Mouse (Mus musculus): ENCODE measurements around the gene Tpst1. TPM values are rescaled to one million over a fixed set of nuclear protein-coding genes. Genes with fewer than 3 reads are reported as not detected.

Tpst1 gene
- total RNA-seq, 2 experiments from 2014 or later = 34.3 to 34.6 TPM

DNA sequence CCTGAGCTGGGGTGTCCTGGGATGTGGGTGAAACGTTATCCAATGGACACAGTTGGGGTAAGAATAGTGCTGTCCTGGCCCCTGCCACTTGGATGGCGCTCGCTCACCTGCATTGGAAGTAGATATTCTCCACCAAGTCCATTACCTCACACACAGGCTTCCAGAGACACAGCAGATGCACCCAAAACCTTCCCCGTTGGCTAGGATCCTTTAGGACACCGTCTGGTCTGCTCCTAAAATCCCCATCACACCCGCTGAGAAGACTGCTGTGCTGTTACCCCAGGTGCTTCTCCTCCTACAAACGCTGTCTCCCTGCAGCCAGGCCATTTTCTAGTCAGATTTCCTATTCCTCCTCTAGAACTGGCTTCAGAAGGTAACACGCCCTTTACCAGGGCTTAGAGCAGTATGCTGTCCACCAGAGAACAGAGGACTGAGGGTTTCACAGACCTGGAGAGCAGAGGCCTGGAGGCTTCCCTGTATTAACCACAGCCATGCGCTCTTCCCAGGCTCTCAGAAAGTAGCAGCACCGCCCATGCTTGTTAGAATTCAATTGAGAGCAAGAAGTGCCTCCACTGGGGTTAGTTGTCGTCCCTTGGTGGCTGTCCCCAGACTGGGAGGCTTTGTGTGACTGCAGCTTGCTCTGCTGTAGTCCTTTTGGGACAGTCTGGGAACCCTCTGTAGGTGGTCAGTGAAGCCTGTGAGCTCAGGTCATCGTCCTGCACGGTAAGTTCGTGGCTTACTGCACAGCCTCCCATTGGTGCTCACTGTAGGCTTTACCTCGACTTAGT lies 21.9 kb upstream of the Tpst1 start:
- DNase-seq (ENCODE audit: low spot score in 2 of 2) = no peak

DNA sequence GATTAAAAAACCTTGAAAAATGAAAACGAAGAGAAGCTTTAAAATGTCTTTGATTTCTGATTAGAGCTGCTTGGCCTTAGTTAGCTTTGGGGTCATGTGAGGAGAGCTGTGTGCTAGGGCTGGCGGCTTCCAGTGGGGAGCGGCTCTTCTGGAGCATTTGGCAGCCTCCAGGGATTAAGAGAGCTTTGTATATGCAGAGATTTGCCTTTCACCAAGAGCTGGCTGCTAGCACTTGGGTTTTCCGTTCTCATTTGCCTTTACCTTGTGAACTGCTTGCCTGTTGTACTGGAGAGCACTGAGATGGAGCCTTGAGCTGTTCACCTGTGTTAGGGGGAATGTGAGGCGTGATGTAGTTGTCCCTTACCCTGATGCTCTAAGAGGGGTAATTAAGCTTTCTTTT lies 20.6 kb upstream of the Tpst1 start:
- no peak for DNase-seq (ENCODE audit: low spot score in 2 of 2)

DNA sequence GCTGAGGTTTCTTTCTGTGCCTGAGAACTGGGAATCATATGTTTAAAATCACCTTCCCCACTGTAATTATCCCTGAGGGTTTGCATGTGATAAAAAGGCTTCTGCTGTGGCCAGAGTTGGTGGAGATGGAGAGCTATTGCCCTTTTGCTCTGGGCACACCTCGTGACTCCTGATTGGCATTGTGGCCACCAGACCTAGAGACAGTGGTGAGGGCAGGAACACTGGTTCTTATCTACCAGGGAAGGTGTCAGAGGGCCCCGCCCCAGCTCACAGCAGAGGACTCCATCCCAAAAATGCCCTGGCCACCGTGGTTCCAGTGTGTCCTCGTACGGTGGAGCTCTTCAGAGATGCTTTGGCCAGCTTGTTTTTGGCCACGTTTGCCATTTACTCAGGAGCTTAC lies 20.2 kb upstream of the Tpst1 start:
- no peak for DNase-seq (ENCODE audit: low spot score in 2 of 2)

GRCm38 (mm10) chr5:130055688-130056087 lies 17.4 kb upstream of the Tpst1 start:
- DNase-seq (ENCODE audit: low spot score in 2 of 2) = no peak

- no peak for DNase-seq (ENCODE audit: low spot score in 2 of 2)
These were observed 16.8 kb upstream of the Tpst1 start for GRCm38 (mm10) chr5:130056303-130056702.

DNA sequence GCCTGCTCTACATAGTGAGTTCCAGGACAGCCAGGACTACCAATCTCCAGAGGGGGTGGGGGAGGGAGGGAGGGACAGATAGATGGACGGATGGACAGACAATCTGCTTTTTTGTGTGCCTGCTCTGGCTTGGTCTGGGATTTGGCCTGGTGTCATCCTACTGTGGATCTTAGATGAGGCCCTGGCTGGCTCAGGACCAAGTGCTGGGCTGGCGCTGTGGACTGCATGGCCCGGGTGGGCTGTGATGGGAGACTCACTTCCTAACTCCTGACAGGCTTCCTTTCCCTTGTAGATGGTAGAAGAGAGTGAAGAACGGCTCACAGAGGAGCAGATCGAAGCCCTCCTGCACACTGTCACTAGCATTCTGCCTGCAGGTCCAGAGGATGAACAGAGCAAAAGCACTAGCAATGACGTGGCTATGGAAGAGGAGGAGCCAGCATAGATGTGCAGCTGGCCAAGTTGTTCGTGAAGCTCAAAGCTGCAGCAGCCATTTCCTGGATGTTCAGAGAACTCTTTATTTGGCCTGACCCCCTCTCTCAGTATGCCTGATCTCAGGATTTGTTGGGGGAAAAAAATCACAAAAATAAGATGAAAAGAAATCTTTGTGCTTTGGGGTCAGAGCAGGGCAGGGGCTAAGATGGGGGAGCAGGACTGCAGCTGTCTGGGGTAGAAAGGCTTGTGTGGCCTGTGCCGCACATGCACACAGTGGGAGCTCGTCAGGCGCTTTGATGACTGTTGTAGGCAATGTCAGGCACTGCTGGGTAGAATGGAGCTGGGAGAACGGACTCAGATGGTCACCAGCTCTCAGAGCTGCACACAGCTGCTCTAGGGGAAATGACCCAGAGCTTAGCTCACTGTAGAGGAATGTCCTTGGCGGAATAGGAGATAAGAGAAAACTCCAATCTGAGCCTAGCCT lies 13.5 kb upstream of the Tpst1 start:
- no peak for DNase-seq (ENCODE audit: low spot score in 2 of 2)

DNA sequence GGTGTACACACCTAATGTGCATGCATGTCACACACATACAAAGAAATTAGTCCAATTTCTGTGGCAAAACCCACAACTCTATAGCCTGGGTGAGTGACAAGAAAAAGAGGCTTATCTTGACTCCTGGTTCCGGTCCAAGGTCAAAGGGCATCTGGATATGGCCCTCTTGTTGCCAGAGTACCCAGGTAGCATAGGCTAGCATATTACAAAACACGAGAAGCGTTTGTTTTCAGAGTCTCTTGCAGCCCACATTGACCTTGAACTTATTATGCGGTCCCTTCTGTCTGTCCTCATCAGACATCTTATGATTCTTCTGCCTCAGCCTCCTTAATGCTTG lies 12.8 kb upstream of the Tpst1 start:
- DNase-seq (ENCODE audit: low spot score in 2 of 2) = no peak

DNA sequence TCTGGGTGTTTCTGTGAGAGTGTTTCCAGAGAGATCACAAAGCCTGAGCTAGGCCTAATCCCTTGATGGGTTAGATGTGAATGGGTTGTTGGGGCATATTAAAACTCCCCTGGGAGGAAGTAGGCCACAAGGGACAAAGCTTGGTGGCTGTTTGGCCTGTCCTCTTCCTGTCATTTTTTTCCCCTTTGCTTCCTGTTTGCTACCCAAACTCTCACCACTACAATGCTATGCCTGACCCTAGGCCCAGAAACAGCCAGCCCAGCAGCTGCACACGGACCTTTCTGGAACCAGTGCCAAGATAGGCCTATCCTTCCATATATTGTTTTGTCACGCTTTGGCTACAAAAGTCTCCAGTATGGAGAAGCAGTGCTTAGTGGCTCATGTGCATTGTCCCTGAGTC lies 11.0 kb upstream of the Tpst1 start:
- DNase-seq (ENCODE audit: low spot score in 2 of 2) = no peak

- no peak for DNase-seq (ENCODE audit: low spot score in 2 of 2)
These were observed 9.4 kb upstream of the Tpst1 start for GRCm38 (mm10) chr5:130063760-130064159.

GRCm38 (mm10) chr5:130065579-130065978 lies 7.5 kb upstream of the Tpst1 start:
- no peak for DNase-seq (ENCODE audit: low spot score in 2 of 2)

- no peak for DNase-seq (ENCODE audit: low spot score in 2 of 2)
These were observed 5.3 kb upstream of the Tpst1 start for GRCm38 (mm10) chr5:130067841-130068264.

DNA sequence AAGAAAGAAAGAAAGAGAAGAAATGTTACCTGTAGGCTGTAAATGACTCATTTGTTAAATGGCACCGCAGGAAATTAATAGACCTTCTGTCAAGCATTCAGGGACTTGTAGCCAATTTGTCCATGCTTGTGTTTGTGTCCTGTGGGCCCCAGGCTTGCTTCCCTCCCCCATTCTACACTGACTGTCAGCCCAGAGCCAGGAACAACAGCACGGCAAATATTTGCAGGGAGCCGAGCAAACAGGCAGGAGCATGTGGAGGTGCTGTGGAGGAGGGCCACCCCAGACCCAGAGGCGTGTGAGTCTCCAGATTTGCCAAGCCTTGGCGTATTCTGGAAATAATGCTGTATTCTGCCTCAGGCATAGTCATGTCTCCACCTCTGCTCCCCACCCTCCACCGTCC lies 1.4 kb downstream of the Tpst1 start:
- no peak for DNase-seq (ENCODE audit: low spot score in 2 of 2)

- no peak for DNase-seq (ENCODE audit: low spot score in 2 of 2)
These were observed 3.3 kb downstream of the Tpst1 start for GRCm38 (mm10) chr5:130076396-130076795.

DNA sequence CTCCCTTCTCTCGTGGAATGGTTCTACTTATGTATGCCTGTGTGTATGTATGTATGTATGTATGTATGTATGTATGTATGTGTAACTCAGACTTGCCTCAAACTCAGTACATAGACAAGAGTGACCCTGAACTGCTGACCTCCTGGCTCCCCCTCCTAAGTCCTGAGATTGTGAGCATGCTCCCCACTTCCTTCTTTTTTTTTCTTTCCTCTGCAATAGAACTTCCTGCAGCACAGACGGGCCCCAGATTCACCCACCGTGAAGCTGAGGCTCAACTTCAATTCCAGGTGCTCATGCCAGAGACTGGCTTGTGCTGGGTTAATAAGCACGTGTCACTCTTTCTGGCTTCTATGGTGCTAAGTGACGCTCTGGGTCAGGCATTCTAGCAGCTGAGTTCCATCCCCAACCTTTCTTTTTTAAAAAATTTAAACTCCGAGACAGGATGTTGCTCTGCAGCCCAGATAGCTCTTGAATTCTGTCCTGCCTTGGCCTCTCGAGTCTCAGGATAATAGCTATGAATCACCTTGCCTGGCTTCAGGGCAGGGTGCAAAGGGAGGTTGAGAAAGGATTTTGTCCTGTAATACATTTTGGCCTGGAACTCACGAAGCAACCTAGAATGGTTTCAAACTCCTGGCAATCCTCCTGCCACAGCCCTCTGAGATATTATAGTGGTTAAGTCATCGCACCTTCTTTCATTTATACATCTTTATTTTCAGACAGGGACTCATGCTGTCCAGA lies 5.1 kb downstream of the Tpst1 start:
- DNase-seq (ENCODE audit: low spot score in 2 of 2) = no peak

GRCm38 (mm10) chr5:130078834-130079156 lies 5.7 kb downstream of the Tpst1 start:
- DNase-seq (ENCODE audit: low spot score in 2 of 2) = no peak

GRCm38 (mm10) chr5:130079202-130080050 lies 6.3 kb downstream of the Tpst1 start:
- DNase-seq (ENCODE audit: low spot score in 2 of 2) = peak; percentile 95

GRCm38 (mm10) chr5:130080051-130080681 lies 7.0 kb downstream of the Tpst1 start:
- DNase-seq (ENCODE audit: low spot score in 2 of 2) = no peak

DNA sequence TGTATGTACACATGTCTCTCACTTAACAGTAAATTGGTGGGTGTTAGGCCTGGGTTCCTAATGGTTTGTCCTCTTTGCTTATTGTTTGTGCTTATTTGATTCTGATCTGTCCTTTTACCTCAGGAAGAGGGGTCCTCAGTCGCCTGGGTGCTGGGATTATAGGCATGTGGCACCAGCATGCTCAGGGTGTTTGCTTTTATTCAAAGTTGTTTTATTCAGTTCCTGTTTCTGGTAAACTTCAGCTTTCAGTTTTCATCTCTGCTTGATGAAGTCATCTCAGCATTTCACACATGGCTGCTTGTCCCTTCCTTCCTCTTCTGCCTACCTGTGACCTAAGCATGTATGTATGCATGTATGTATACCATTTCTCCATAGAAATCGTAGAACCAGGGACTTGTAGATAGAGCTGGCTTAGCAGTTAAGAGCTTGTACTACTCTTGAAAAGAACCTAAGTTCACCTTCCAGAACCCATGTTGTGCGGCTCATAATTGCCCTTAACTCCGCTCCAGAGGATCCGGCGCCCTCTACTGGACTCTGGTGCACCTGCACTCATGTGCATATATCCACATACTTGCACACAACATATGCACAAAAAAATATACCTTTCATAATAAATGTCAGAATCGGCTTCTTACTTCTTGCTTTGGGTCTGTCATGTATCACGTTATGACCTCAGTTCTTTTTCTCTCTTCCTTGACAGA lies 8.2 kb downstream of the Tpst1 start:
- DNase-seq (ENCODE audit: low spot score in 2 of 2) = no peak

DNA sequence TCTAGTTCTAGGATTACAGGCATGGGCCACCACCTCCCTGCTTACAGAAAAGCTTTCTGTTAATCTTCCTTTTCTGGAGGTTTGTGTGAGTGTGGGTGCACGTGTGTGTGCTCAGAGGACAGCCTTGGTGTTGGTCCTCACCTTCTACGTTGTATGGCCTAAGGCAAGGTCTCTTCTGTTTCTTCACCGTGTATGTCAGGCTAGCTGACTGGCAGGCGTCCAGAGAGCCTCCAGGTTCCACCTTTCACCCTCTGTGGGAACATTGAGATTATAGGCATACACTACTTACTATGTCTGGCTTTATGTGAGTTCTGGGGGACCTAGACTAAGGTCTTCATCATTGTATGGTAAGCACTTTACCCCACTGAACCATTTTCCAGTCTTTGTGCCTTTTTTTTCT lies 9.3 kb downstream of the Tpst1 start:
- no peak for DNase-seq (ENCODE audit: low spot score in 2 of 2)

GRCm38 (mm10) chr5:130084271-130084670 lies 11.1 kb downstream of the Tpst1 start:
- DNase-seq (ENCODE audit: low spot score in 2 of 2) = no peak

All from left cerebral cortex, adult 18-20 months (tissue).